Mouse (Mus musculus) intestine, embryonic 14.5 days (tissue): Measurements from ENCODE around the gene Rab11fip4. TPM values are rescaled to one million over a fixed set of nuclear protein-coding genes. Genes with fewer than 3 reads are reported as not detected.
A peak's percentile ranks its signal among the peaks of the same experiment; 100 is the strongest.

Source experiments
- ATAC-seq: fragments of 200-750 bp; cut with Nextera tagmentation; replicated peaks from 2 replicates; pipeline ENCODE4 v1.8.0; 2017; ENCODE audit warnings: low read depth, moderate number of reproducible peaks, moderate TSS enrichment, moderate library complexity; ENCODE audit not compliant: low FRiP score, low TSS enrichment
- DNase-seq: peaks from one replicate; pipeline ENCODE4 v3.0.0-alpha.2; 2018; ENCODE audit warnings: low spot score
- H3K27ac ChIP-seq: fragments of 300-500 bp; sonication (generic); 2 replicates; pipeline ENCODE4 v1.5.1; 2014; ENCODE audit warnings: low read depth, mild to moderate bottlenecking, control low read depth
- H3K27me3 ChIP-seq: fragments of 300-500 bp; sonication (generic); replicated peaks from 2 replicates; pipeline ENCODE4 v1.6.1; 2014; ENCODE audit warnings: low read length, control low read depth; ENCODE audit not compliant: control insufficient read depth, insufficient read depth
- H3K36me3 ChIP-seq: fragments of 300-500 bp; sonication (generic); 2 replicates; pipeline ENCODE4 v1.6.1; 2014; ENCODE audit warnings: low read length, control low read depth; ENCODE audit not compliant: control insufficient read depth, insufficient read depth
- H3K4me1 ChIP-seq: fragments of 300-500 bp; sonication (generic); replicated peaks from 2 replicates; pipeline ENCODE4 v1.6.1; 2014; ENCODE audit warnings: low read length, control low read depth, mixed read lengths; ENCODE audit not compliant: control insufficient read depth, insufficient read depth
- H3K4me2 ChIP-seq: fragments of 300-500 bp; sonication (generic); 2 replicates; pipeline ENCODE4 v1.6.1; 2014; ENCODE audit warnings: low read length
- H3K4me3 ChIP-seq: fragments of 300-500 bp; sonication (generic); 2 replicates; pipeline ENCODE4 v1.5.1; 2014; ENCODE audit warnings: low read depth, low read length, control low read depth, mixed read lengths
- H3K9ac ChIP-seq: fragments of 300-500 bp; sonication (generic); 2 replicates; pipeline ENCODE4 v1.6.1; 2014; ENCODE audit warnings: mild to moderate bottlenecking, low read length
- H3K9me3 ChIP-seq: fragments of 300-500 bp; sonication (generic); 2 replicates; pipeline ENCODE4 v1.6.1; 2016; ENCODE audit warnings: low read length, control low read depth; ENCODE audit not compliant: control insufficient read depth
- WGBS: fragments of 180-500 bp; shearing (Covaris S2); extraction: QIAGEN DNeasy Blood & Tissue Kit; methylation state at CpG from one replicate; pipeline ENCODE4 v1.1.7; 2014; 5-methylcytosine and 5-hydroxymethylcytosine counted together
- polyA plus RNA-seq: library from polyadenylated mRNA; unstranded; fragments of >200 nt; fragmentation: Nextera tagmentation; extraction: Ambion mirVana; gene quantifications from 2 replicates; pipeline ENCODE4 v1.2.1, GENCODE M21; 2014

The Rab11fip4 gene
- polyA plus RNA-seq, 1 experiment from 2014 or later, result 1.5 TPM

DNA sequence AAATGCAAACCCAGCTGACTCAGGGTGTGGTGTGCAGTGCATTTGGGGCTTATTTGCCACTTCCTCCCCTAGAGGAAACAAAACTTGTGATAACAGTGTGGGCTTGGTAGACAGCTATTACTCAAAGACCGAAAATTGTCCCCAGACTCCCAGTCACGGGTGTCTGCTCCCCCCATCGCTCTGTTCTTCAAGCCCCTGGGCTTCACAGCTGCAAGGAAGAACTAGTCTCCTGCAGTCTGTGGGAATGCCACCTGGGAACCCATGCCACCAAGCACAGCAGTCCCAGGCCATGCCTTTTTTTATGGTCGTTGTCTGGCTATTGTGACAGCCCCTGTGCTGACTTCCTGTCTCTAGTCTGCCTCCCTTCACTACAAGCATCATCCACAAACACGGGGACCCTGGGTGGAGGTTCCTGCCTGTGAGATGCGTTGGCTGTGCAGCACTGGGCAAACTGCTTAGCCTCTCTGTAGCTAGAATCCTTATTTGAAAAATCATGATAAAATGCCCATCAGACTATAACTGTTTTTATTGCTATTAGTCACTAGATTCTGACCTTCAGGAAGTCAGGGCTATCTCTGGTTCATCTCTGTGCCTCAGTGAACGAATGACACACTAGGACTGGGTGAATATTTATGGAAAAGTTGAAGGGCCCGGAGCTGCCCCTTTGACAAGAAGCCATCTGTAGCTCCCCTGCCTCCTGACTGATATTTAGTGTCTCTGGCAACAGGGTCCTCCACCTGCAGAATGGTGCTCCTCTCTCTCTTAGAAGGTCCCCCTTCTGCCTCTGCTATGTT, 50.1 kb downstream of the Rab11fip4 start:
- DNase-seq (no peak), ATAC-seq (no peak)
- no peak overlapping the region for H3K4me2 ChIP-seq
- H3K4me1 ChIP-seq, result no peaks in the 10 kb centered on the region; the same call in 1 of the 2 replicates
- H3K27me3 ChIP-seq, result no peaks in the 10 kb centered on the region
- H3K36me3 ChIP-seq, result no peaks in the 10 kb centered on the region
- H3K27ac ChIP-seq, result no peak overlapping the region
- no peak overlapping the region for H3K9ac ChIP-seq
- H3K4me3 ChIP-seq, result no peak overlapping the region
- 47% methylated on average over 8 of the region's 8 CpGs for WGBS
- H3K9me3 ChIP-seq, result no peaks in the 10 kb centered on the region

DNA sequence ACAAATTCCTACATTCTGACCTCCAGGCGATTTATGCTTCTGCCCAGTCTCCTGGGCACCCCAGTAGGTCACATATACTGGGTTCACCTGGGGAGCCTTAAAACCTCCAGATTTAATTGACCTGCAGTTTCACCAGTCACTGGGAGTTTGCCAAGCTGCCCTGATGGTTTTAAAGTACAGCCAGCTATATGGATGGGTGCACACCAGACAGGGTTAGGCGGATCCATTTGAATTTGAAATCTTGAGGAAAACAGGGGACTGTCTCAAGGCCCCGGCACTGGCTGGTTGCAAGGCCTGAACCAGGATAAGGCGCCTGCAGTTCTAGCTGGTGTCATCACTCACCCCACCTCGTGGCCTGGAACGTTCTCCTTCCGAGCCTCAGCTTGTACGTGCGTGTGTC, 52.7 kb downstream of the Rab11fip4 start:
- H3K9me3 ChIP-seq, result no peaks in the 10 kb centered on the region
- H3K27me3 ChIP-seq, result no peaks in the 10 kb centered on the region
- no peak overlapping the region for H3K4me3 ChIP-seq
- WGBS, result 46% methylated on average over 9 of the region's 9 CpGs
- H3K36me3 ChIP-seq, result no peaks in the 10 kb centered on the region
- peaks cover 9% of the 10 kb centered on the region; the same call in 1 of the 2 replicates for H3K4me1 ChIP-seq
- H3K27ac ChIP-seq, result no peak overlapping the region
- no peak for DNase-seq
- no peak for ATAC-seq
- no peak overlapping the region for H3K4me2 ChIP-seq
- no peak overlapping the region for H3K9ac ChIP-seq

DNA sequence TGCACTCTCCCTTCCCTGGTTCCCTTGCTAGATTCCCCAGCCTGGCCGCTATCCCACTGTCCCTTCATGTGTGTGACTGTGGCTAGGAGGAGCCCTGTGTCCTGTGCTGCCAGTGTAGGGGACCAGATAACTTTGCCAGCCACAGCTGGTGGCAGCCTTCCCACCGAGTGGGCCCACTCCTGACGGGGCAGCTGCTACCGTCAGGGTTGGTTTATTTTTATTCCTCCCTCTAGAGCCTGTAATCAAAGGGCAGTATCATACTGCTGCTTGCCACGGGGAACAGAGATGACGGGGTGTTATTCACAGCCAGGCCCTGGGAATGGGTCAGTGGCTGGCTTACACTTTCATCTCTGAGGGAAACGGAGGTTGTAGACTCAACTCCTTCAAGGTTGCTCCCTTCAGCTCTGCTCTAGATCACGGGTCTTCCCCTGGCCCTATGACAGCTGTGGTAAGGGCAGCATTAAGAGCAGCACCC, 53.7 kb downstream of the Rab11fip4 start:
- H3K27ac ChIP-seq, result no peak overlapping the region
- WGBS, result 40% methylated on average over 8 of the region's 8 CpGs
- no peaks in the 10 kb centered on the region for H3K9me3 ChIP-seq
- no peak overlapping the region for H3K4me2 ChIP-seq
- H3K36me3 ChIP-seq, result no peaks in the 10 kb centered on the region
- H3K9ac ChIP-seq, result no peak overlapping the region
- no peaks in the 10 kb centered on the region for H3K27me3 ChIP-seq
- ATAC-seq, result no peak
- no peak for DNase-seq
- H3K4me3 ChIP-seq, result no peak overlapping the region
- peaks cover 9% of the 10 kb centered on the region; the same call in 1 of the 2 replicates for H3K4me1 ChIP-seq

DNA sequence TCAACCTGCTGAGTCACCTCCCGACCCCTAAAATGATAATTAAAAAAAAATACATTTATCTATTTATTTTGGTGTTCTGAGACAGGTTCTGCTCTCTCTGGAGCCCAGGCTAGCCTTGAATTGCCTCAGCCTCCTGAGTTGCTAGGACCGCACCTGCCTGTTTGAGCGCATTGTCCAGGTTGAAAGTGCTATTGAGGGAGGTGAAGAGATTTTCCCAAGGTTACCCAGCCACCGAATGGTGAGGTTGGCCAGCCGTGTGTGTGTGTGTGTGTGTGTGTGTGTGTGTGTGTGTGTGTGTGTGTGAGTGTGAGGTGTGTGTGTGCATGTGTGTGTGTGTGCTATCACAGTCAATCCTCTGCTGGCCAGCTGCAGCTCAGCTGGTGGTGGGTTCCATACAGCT, 55.0 kb downstream of the Rab11fip4 start:
- DNase-seq, result no peak
- Histone ChIP-seq H3K4me3 (no peak overlapping the region), H3K27me3 (no peaks in the 10 kb centered on the region), H3K4me1 (peaks cover 15% of the 10 kb centered on the region; the same call in 1 of the 2 replicates), H3K36me3 (no peaks in the 10 kb centered on the region), H3K4me2 (no peak overlapping the region), H3K9ac (no peak overlapping the region), H3K9me3 (no peaks in the 10 kb centered on the region), H3K27ac (no peak overlapping the region)
- whole genome bisulfite sequencing, result 72% methylated on average over 5 of the region's 5 CpGs
- no peak for ATAC-seq

DNA sequence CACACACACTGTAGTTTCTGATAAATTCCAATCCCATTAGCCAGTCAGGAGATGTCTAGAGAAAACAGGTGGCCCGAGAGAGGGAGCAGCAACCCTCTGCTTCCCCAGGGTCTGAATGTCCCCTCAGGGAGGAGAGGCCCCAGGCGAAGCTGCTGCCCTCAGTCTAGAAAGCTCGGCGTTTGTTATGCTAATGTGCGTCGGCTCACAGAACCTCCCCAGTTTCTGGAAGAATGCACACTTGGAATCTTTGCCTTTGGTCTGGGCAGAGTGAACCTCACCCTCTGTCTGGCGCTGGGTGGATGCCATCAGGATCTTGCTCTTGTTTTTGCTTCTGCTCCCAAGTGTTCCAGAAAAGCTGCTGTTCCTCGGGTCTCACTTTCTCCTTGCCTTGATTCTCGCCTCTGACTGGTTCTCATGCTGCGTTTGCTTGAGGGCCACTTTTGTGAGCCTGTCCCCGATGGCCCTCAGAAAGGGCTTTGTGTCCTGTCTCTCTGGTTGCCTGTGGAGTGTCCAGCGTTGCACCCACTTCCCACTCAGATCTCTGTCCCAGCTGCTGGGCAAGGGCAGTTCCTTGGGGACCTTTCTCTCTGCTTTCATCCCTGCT, 55.6 kb downstream of the Rab11fip4 start:
- Histone ChIP-seq H3K4me3 (no peak overlapping the region), H3K4me2 (no peak overlapping the region), H3K27ac (no peak overlapping the region), H3K9me3 (no peaks in the 10 kb centered on the region), H3K36me3 (no peaks in the 10 kb centered on the region), H3K4me1 (peaks cover 15% of the 10 kb centered on the region; the same call in 1 of the 2 replicates), H3K9ac (no peak overlapping the region), H3K27me3 (no peaks in the 10 kb centered on the region)
- DNase-seq (no peak), ATAC-seq (no peak)
- 28% methylated on average over 12 of the region's 12 CpGs for WGBS

DNA sequence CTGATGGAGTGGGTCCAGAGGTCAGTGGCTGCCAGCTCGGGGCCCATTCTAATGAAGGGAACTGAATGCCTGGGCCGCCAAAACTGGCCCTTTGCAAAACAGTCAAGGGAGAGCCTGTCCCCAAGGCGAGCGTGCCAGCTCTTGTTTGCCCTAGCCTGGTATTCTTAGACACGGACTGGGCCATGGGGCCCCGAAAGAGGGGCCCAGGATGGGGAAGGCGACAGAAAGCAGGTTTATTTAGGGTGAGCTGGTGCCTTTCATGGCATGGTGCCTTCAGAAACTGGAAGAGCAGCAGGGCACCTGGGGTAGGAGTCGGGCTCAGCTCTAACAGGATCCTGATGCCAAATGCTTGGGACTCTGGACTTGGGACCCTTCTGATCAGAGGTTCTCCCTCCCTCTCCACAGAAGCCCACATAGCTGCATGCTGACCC, 56.1 kb downstream of the Rab11fip4 start:
- H3K36me3 ChIP-seq, result no peaks in the 10 kb centered on the region
- H3K4me2 ChIP-seq, result no peak overlapping the region
- H3K9me3 ChIP-seq, result no peaks in the 10 kb centered on the region
- ATAC-seq (no peak), DNase-seq (no peak)
- WGBS, result 57% methylated on average over 8 of the region's 8 CpGs
- H3K27ac ChIP-seq, result no peak overlapping the region
- H3K9ac ChIP-seq, result no peak overlapping the region
- peaks cover 15% of the 10 kb centered on the region; the same call in 1 of the 2 replicates for H3K4me1 ChIP-seq
- H3K27me3 ChIP-seq, result no peaks in the 10 kb centered on the region
- H3K4me3 ChIP-seq, result no peak overlapping the region

DNA sequence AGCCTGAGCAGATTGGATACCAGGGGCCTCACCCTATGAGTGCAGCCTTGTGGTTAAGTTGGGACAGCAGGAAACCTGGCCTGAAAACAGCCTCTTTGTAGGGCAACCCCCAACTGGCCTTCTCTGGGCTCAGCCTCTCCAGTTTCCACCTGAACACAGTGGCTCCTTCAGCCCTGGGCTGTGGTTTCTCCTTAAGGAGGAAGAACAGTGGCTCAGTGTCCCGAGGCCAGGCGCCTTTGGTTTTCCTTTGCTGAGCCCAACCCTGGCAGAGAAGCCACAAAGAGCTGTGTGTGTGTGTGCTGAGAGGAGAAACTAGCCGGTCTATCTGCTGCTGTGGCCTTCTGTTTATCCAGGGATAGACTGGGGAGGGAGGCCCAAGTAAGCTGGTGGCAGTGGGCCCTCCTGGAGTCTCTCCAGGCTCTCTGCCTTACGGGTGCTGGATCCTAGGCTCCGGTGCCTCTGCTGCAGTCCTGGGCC, 59.4 kb downstream of the Rab11fip4 start:
- no peak for ATAC-seq

DNA sequence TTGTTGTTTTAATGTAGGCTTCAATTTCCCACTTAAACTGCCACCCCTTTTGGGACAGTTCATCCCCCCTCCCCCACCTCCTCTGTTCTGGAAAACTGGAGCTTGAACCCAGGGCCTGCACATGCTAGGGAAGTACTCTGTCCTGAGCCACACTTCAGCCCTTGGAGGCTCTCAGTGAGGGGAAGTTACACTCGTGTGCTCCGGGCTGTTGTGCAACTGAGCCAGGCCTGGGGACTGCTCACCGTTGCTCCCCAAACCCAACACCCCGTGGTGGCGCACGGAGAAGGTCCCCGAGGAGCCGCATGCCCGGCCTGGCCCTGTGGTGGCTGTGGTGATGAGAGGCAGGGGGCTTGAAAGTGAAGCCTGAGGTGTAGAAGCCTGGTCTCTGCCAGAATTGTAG, 61.2 kb downstream of the Rab11fip4 start:
- no peak overlapping the region for H3K4me3 ChIP-seq
- H3K9me3 ChIP-seq, result no peaks in the 10 kb centered on the region
- no peaks in the 10 kb centered on the region for H3K27me3 ChIP-seq
- DNase-seq (no peak), ATAC-seq (no peak)
- WGBS, result 80% methylated on average over 9 of the region's 9 CpGs
- no peaks in the 10 kb centered on the region for H3K36me3 ChIP-seq
- no peak overlapping the region for H3K4me2 ChIP-seq
- H3K9ac ChIP-seq, result no peak overlapping the region
- H3K4me1 ChIP-seq, result 0 out of 2 replicates have a peak, but pooled peaks cover 6% of the 10 kb centered on the region
- no peak overlapping the region for H3K27ac ChIP-seq

More for the DNA sequence above, 59.4 kb downstream of the Rab11fip4 start:
- H3K27ac ChIP-seq, result peak overlapping the region; percentile 27; the same call in 1 of the 2 replicates
- no peak overlapping the region for H3K9ac ChIP-seq
- H3K4me1 ChIP-seq, result peaks cover 15% of the 10 kb centered on the region; the same call in 1 of the 2 replicates
- 31% methylated on average over 5 of the region's 5 CpGs for WGBS
- no peak for DNase-seq
- no peak overlapping the region for H3K4me3 ChIP-seq
- H3K9me3 ChIP-seq, result no peaks in the 10 kb centered on the region
- no peaks in the 10 kb centered on the region for H3K36me3 ChIP-seq
- no peak overlapping the region for H3K4me2 ChIP-seq
- H3K27me3 ChIP-seq, result no peaks in the 10 kb centered on the region
